Mouse (Mus musculus) midbrain, embryonic 14.5 days (tissue): ENCODE measurements around the gene Irf1. TPM values are rescaled to one million over a fixed set of nuclear protein-coding genes. Genes with fewer than 3 reads are reported as not detected.
"Not testable (repeated sequence)": the region's sequence is repeated elsewhere in the genome, so short reads cannot be mapped to it uniquely, and the experiment has no call there.

Experiments
- ATAC-seq: fragments of 200-750 bp; cut with Nextera tagmentation; 2 replicates; pipeline ENCODE4 v1.8.0; 2017; ENCODE audit warnings: moderate number of reproducible peaks, moderate library complexity; ENCODE audit not compliant: low FRiP score, low TSS enrichment
- DNase-seq: peaks from one replicate; pipeline ENCODE4 v3.0.0-alpha.2; 2015
- H3K27ac ChIP-seq: fragments of 300-500 bp; sonication (generic); replicated peaks from 2 replicates; pipeline ENCODE4 v1.5.1; 2014; ENCODE audit warnings: mild to moderate bottlenecking, low read depth, low read length, moderate library complexity
- H3K27me3 ChIP-seq: fragments of 300-500 bp; sonication (generic); 2 replicates; pipeline ENCODE4 v1.6.1; 2014; ENCODE audit warnings: low read length, control low read depth, mixed read lengths; ENCODE audit not compliant: control insufficient read depth, insufficient read depth
- H3K36me3 ChIP-seq: fragments of 300-500 bp; sonication (generic); 2 replicates; pipeline ENCODE4 v1.6.1; 2014; ENCODE audit warnings: low read length, control low read depth; ENCODE audit not compliant: control insufficient read depth, insufficient read depth
- H3K4me1 ChIP-seq: fragments of 300-500 bp; sonication (generic); 2 replicates; pipeline ENCODE4 v1.6.1; 2014; ENCODE audit warnings: mild to moderate bottlenecking, antibody characterized with exemption, low read length, control low read depth; ENCODE audit not compliant: control insufficient read depth, insufficient read depth
- H3K4me2 ChIP-seq: fragments of 300-500 bp; sonication (generic); 2 replicates; pipeline ENCODE4 v1.6.1; 2014; ENCODE audit warnings: mild to moderate bottlenecking, low read length, moderate library complexity
- H3K4me3 ChIP-seq: fragments of 300-500 bp; sonication (generic); replicated peaks from 2 replicates; pipeline ENCODE4 v1.5.1; 2014; ENCODE audit warnings: low read depth, low read length
- H3K9ac ChIP-seq: fragments of 300-500 bp; sonication (generic); replicated peaks from 2 replicates; pipeline ENCODE4 v1.6.1; 2014; ENCODE audit warnings: mild to moderate bottlenecking, low read length, moderate library complexity
- H3K9me3 ChIP-seq: fragments of 300-500 bp; sonication (generic); 2 replicates; pipeline ENCODE4 v1.6.1; 2016; ENCODE audit warnings: low read length, control low read depth, mixed read lengths; ENCODE audit not compliant: control insufficient read depth
- WGBS: fragments of 180-500 bp; shearing (Covaris S2); extraction: QIAGEN DNeasy Blood & Tissue Kit; methylation state at CpG from one replicate; pipeline ENCODE4 v1.1.7; 2014; 5-methylcytosine and 5-hydroxymethylcytosine counted together
- polyA plus RNA-seq: library from polyadenylated mRNA; unstranded; fragments of >200 nt; fragmentation: Nextera tagmentation; extraction: Ambion mirVana; gene quantifications from 2 replicates; pipeline ENCODE4 v1.2.1, GENCODE M21; 2014

The Irf1 gene
- polyA plus RNA-seq, 1 experiment from 2014 or later, result 3.5 TPM

GRCm38 (mm10) chr11:53755011-53755595 is 14.7 kb upstream of the Irf1 start:
- H3K4me3 ChIP-seq, result no peak overlapping the region
- DNase-seq (no peak), ATAC-seq (no peak)
- H3K4me1 ChIP-seq, result peaks cover 10% of the 10 kb centered on the region; the same call in 1 of the 2 replicates
- H3K27ac ChIP-seq, result no peak overlapping the region
- H3K4me2 ChIP-seq, result no peak overlapping the region
- H3K36me3 ChIP-seq, result no peaks in the 10 kb centered on the region
- H3K9me3 ChIP-seq, result no peaks in the 10 kb centered on the region
- peaks cover 8% of the 10 kb centered on the region; the same call in 1 of the 2 replicates for H3K27me3 ChIP-seq
- H3K9ac ChIP-seq, result no peak overlapping the region
- WGBS, result 78% methylated on average over 12 of the region's 12 CpGs

- Histone ChIP-seq H3K36me3 (no peaks in the 10 kb centered on the region), H3K4me1 (peaks cover 12% of the 10 kb centered on the region; the same call in 1 of the 2 replicates), H3K27ac (no peak overlapping the region), H3K27me3 (peaks cover 30% of the 10 kb centered on the region), H3K4me2 (no peak overlapping the region), H3K9ac (no peak overlapping the region), H3K9me3 (no peaks in the 10 kb centered on the region), H3K4me3 (no peak overlapping the region)
- DNase-seq (no peak), ATAC-seq (no peak)
- WGBS, result 94% methylated on average over 4 of the region's 4 CpGs
Measured at GRCm38 (mm10) chr11:53757612-53758011, 12.2 kb upstream of the Irf1 start.

GRCm38 (mm10) chr11:53758033-53758432 is 11.8 kb upstream of the Irf1 start:
- 88% methylated on average over 8 of the region's 9 CpGs for WGBS
- H3K36me3 ChIP-seq, H3K4me3 ChIP-seq, ATAC-seq, H3K9ac ChIP-seq, H3K4me2 ChIP-seq, H3K27ac ChIP-seq, H3K9me3 ChIP-seq, DNase-seq: not testable (repeated sequence)
- peaks cover 15% of the 10 kb centered on the region; the same call in 1 of the 2 replicates for H3K4me1 ChIP-seq
- peaks cover 34% of the 10 kb centered on the region for H3K27me3 ChIP-seq

- ATAC-seq (no peak), DNase-seq (no peak)
- peaks cover 24% of the 10 kb centered on the region for H3K4me1 ChIP-seq
- peaks cover 41% of the 10 kb centered on the region for H3K27me3 ChIP-seq
- no peak overlapping the region for H3K4me2 ChIP-seq
- H3K4me3 ChIP-seq, result no peak overlapping the region
- no peak overlapping the region for H3K27ac ChIP-seq
- H3K9ac ChIP-seq, result no peak overlapping the region
- no peaks in the 10 kb centered on the region for H3K9me3 ChIP-seq
- 41% methylated on average over 6 of the region's 6 CpGs for WGBS
- H3K36me3 ChIP-seq, result no peaks in the 10 kb centered on the region
Measured at GRCm38 (mm10) chr11:53758791-53759351, 10.9 kb upstream of the Irf1 start.

- H3K36me3 ChIP-seq, result no peaks in the 10 kb centered on the region
- 6% methylated on average over 22 of the region's 22 CpGs for WGBS
- peak overlapping the region; percentile 20; the same call in 1 of the 2 replicates for H3K4me2 ChIP-seq
- H3K27me3 ChIP-seq, result peaks cover 41% of the 10 kb centered on the region
- H3K4me3 ChIP-seq, result no peak overlapping the region
- H3K4me1 ChIP-seq, result peaks cover 25% of the 10 kb centered on the region
- no peak overlapping the region for H3K27ac ChIP-seq
- no peak for DNase-seq
- no peak overlapping the region for H3K9ac ChIP-seq
- H3K9me3 ChIP-seq, result no peaks in the 10 kb centered on the region
- no peak for ATAC-seq
Measured at GRCm38 (mm10) chr11:53759545-53760406, 10.0 kb upstream of the Irf1 start.

- Histone ChIP-seq H3K4me2 (no peak overlapping the region), H3K4me1 (peaks cover 25% of the 10 kb centered on the region), H3K36me3 (no peaks in the 10 kb centered on the region), H3K9me3 (no peaks in the 10 kb centered on the region), H3K27me3 (peaks cover 41% of the 10 kb centered on the region), H3K27ac (no peak overlapping the region), H3K4me3 (no peak overlapping the region), H3K9ac (no peak overlapping the region)
- DNase-seq (no peak), ATAC-seq (no peak)
- 83% methylated on average over 5 of the region's 5 CpGs for WGBS
Measured at GRCm38 (mm10) chr11:53761284-53761683, 8.5 kb upstream of the Irf1 start.

GRCm38 (mm10) chr11:53761822-53762221 is 8.0 kb upstream of the Irf1 start:
- Histone ChIP-seq H3K27ac (no peak overlapping the region), H3K27me3 (peaks cover 41% of the 10 kb centered on the region), H3K9me3 (no peaks in the 10 kb centered on the region), H3K4me1 (peaks cover 25% of the 10 kb centered on the region), H3K9ac (no peak overlapping the region), H3K4me2 (no peak overlapping the region), H3K4me3 (no peak overlapping the region), H3K36me3 (no peaks in the 10 kb centered on the region)
- 66% methylated on average over 2 of the region's 2 CpGs for WGBS
- DNase-seq (peak; percentile 26), ATAC-seq (no peak)

GRCm38 (mm10) chr11:53762426-53762825 is 7.4 kb upstream of the Irf1 start:
- no peak for ATAC-seq
- Histone ChIP-seq H3K27me3 (peaks cover 41% of the 10 kb centered on the region), H3K27ac (no peak overlapping the region), H3K4me3 (no peak overlapping the region), H3K4me2 (peak overlapping the region; percentile 61), H3K9ac (no peak overlapping the region), H3K4me1 (peaks cover 25% of the 10 kb centered on the region), H3K9me3 (no peaks in the 10 kb centered on the region), H3K36me3 (no peaks in the 10 kb centered on the region)
- WGBS, result 64% methylated on average over 2 of the region's 2 CpGs
- DNase-seq, result no peak
